Mouse (Mus musculus): ENCODE data around the gene Inha. TPM values are rescaled to one million over a fixed set of nuclear protein-coding genes. Genes with fewer than 3 reads are reported as not detected.
A peak's percentile ranks its signal among the peaks of the same experiment; 100 is the strongest.

Gene Inha
- polyA plus RNA-seq, 1 experiment from 2014 or later, result 0.90 TPM

GRCm38 (mm10) chr1:75501905-75502304 lies 5.0 kb upstream of the Inha start:
- peaks cover 35% of the 10 kb centered on the region for H3K27me3 ChIP-seq (ENCODE audit: control insufficient read depth, insufficient read depth, low read depth, low read length)
- H3K36me3 ChIP-seq (ENCODE audit: control insufficient read depth, insufficient read depth), result no peaks in the 10 kb centered on the region
- no peaks in the 10 kb centered on the region for H3K9me3 ChIP-seq (replicated peaks; ENCODE audit: control insufficient read depth, low read length)
- H3K4me2 ChIP-seq (ENCODE audit: low read depth, low read length), result no peak overlapping the region
- WGBS (ENCODE audit: insufficient replicate concordance), result 70% methylated on average over 9 of the region's 9 CpGs
- H3K27ac ChIP-seq (ENCODE audit: low read length), result no peak overlapping the region
- H3K4me3 ChIP-seq (ENCODE audit: low read depth, low read length), result no peak overlapping the region
- H3K9ac ChIP-seq (ENCODE audit: low read depth, low read length), result no peak overlapping the region
- ATAC-seq (ENCODE audit: low read depth), result no peak
- no peaks in the 10 kb centered on the region for H3K4me1 ChIP-seq (ENCODE audit: control insufficient read depth, low read depth, low read length)

- H3K4me3 ChIP-seq (ENCODE audit: low read depth, low read length), result no peak overlapping the region
- H3K4me2 ChIP-seq (ENCODE audit: low read depth, low read length), result no peak overlapping the region
These were observed 3.8 kb upstream of the Inha start for GRCm38 (mm10) chr1:75502945-75503650.

GRCm38 (mm10) chr1:75503651-75503980 lies 3.3 kb upstream of the Inha start:
- no peak overlapping the region for H3K9ac ChIP-seq (ENCODE audit: low read depth, low read length)
- peaks cover 44% of the 10 kb centered on the region for H3K27me3 ChIP-seq (ENCODE audit: control insufficient read depth, insufficient read depth, low read depth, low read length)
- H3K27ac ChIP-seq (ENCODE audit: low read length), result no peak overlapping the region
- no peaks in the 10 kb centered on the region for H3K9me3 ChIP-seq (replicated peaks; ENCODE audit: control insufficient read depth, low read length)
- H3K36me3 ChIP-seq (ENCODE audit: control insufficient read depth, insufficient read depth), result no peaks in the 10 kb centered on the region
- WGBS (ENCODE audit: insufficient replicate concordance), result 79% methylated on average over 23 of the region's 23 CpGs
- ATAC-seq (ENCODE audit: low read depth), result no peak
- no peaks in the 10 kb centered on the region for H3K4me1 ChIP-seq (ENCODE audit: control insufficient read depth, low read depth, low read length)
- H3K4me2 ChIP-seq (ENCODE audit: low read depth, low read length), result no peak overlapping the region
- no peak overlapping the region for H3K4me3 ChIP-seq (ENCODE audit: low read depth, low read length)

More at GRCm38 (mm10) chr1:75502945-75503650, 3.8 kb upstream of the Inha start:
- Histone ChIP-seq H3K9ac (ENCODE audit: low read depth, low read length) (no peak overlapping the region), H3K9me3 (replicated peaks; ENCODE audit: control insufficient read depth, low read length) (no peaks in the 10 kb centered on the region), H3K36me3 (ENCODE audit: control insufficient read depth, insufficient read depth) (no peaks in the 10 kb centered on the region), H3K27ac (ENCODE audit: low read length) (no peak overlapping the region), H3K4me1 (ENCODE audit: control insufficient read depth, low read depth, low read length) (no peaks in the 10 kb centered on the region), H3K27me3 (ENCODE audit: control insufficient read depth, insufficient read depth, low read depth, low read length) (peaks cover 44% of the 10 kb centered on the region)
- no peak for ATAC-seq (ENCODE audit: low read depth)
- 72% methylated on average over 25 of the region's 25 CpGs for WGBS (ENCODE audit: insufficient replicate concordance)

GRCm38 (mm10) chr1:75504256-75505045 lies 2.4 kb upstream of the Inha start:
- Histone ChIP-seq H3K9me3 (replicated peaks; ENCODE audit: control insufficient read depth, low read length) (no peaks in the 10 kb centered on the region), H3K27ac (ENCODE audit: low read length) (no peak overlapping the region), H3K9ac (ENCODE audit: low read depth, low read length) (no peak overlapping the region), H3K4me3 (ENCODE audit: low read depth, low read length) (no peak overlapping the region; the same call in 1 of the 2 replicates), H3K4me1 (ENCODE audit: control insufficient read depth, low read depth, low read length) (no peaks in the 10 kb centered on the region), H3K36me3 (ENCODE audit: control insufficient read depth, insufficient read depth) (no peaks in the 10 kb centered on the region), H3K27me3 (ENCODE audit: control insufficient read depth, insufficient read depth, low read depth, low read length) (peaks cover 44% of the 10 kb centered on the region), H3K4me2 (ENCODE audit: low read depth, low read length) (peak overlapping the region; percentile 63; the same call in 1 of the 2 replicates)
- ATAC-seq (ENCODE audit: low read depth), result no peak
- 53% methylated on average over 9 of the region's 9 CpGs for WGBS (ENCODE audit: insufficient replicate concordance)

GRCm38 (mm10) chr1:75505159-75505955 lies 1.5 kb upstream of the Inha start:
- WGBS (ENCODE audit: insufficient replicate concordance), result 1% methylated on average over 84 of the region's 84 CpGs
- H3K27ac ChIP-seq (ENCODE audit: low read length), result peak overlapping the region; percentile 43; the same call in 1 of the 2 replicates

GRCm38 (mm10) chr1:75505956-75506831 lies 683 bp upstream of the Inha start, which contains the start of gene Obsl1:
Obsl1 (minus strand) TSS chr1:75506452.
- Histone ChIP-seq H3K36me3 (ENCODE audit: control insufficient read depth, insufficient read depth) (no peaks in the 10 kb centered on the region), H3K27me3 (ENCODE audit: control insufficient read depth, insufficient read depth, low read depth, low read length) (peaks cover 44% of the 10 kb centered on the region), H3K4me1 (ENCODE audit: control insufficient read depth, low read depth, low read length) (no peaks in the 10 kb centered on the region; the same call in 1 of the 2 replicates), H3K27ac (ENCODE audit: low read length) (peak within 1 kb of the TSS; percentile 43), H3K4me2 (ENCODE audit: low read depth, low read length) (peak within 1 kb of the TSS; percentile 63), H3K9me3 (replicated peaks; ENCODE audit: control insufficient read depth, low read length) (no peaks in the 10 kb centered on the region), H3K9ac (ENCODE audit: low read depth, low read length) (peak within 1 kb of the TSS; percentile 56), H3K4me3 (ENCODE audit: low read depth, low read length) (peak within 1 kb of the TSS; percentile 60)
- peak; percentile 79 for ATAC-seq (ENCODE audit: low read depth)
- 1% methylated on average over 64 of the region's 65 CpGs for WGBS (ENCODE audit: insufficient replicate concordance)

More at GRCm38 (mm10) chr1:75505159-75505955, 1.5 kb upstream of the Inha start:
- Histone ChIP-seq H3K4me1 (ENCODE audit: control insufficient read depth, low read depth, low read length) (no peaks in the 10 kb centered on the region), H3K36me3 (ENCODE audit: control insufficient read depth, insufficient read depth) (no peaks in the 10 kb centered on the region), H3K4me3 (ENCODE audit: low read depth, low read length) (peak overlapping the region; percentile 60), H3K9ac (ENCODE audit: low read depth, low read length) (peak overlapping the region; percentile 56), H3K27me3 (ENCODE audit: control insufficient read depth, insufficient read depth, low read depth, low read length) (peaks cover 44% of the 10 kb centered on the region), H3K9me3 (replicated peaks; ENCODE audit: control insufficient read depth, low read length) (no peaks in the 10 kb centered on the region), H3K4me2 (ENCODE audit: low read depth, low read length) (peak overlapping the region; percentile 63)
- no peak for ATAC-seq (ENCODE audit: low read depth)

GRCm38 (mm10) chr1:75509586-75509985 lies 2.7 kb downstream of the Inha start:
- H3K4me1 ChIP-seq (ENCODE audit: control insufficient read depth, low read depth, low read length), result no peaks in the 10 kb centered on the region; the same call in 1 of the 2 replicates
- no peak overlapping the region for H3K27ac ChIP-seq (ENCODE audit: low read length)
- 60% methylated on average over 20 of the region's 20 CpGs for WGBS (ENCODE audit: insufficient replicate concordance)
- no peaks in the 10 kb centered on the region for H3K9me3 ChIP-seq (replicated peaks; ENCODE audit: control insufficient read depth, low read length)
- ATAC-seq (ENCODE audit: low read depth), result no peak
- no peak overlapping the region for H3K9ac ChIP-seq (ENCODE audit: low read depth, low read length)
- no peaks in the 10 kb centered on the region for H3K36me3 ChIP-seq (ENCODE audit: control insufficient read depth, insufficient read depth)
- H3K27me3 ChIP-seq (ENCODE audit: control insufficient read depth, insufficient read depth, low read depth, low read length), result peaks cover 32% of the 10 kb centered on the region
- no peak overlapping the region for H3K4me2 ChIP-seq (ENCODE audit: low read depth, low read length)
- no peak overlapping the region for H3K4me3 ChIP-seq (ENCODE audit: low read depth, low read length)

- 39% methylated on average over 5 of the region's 5 CpGs for WGBS (ENCODE audit: insufficient replicate concordance)
- Histone ChIP-seq H3K9me3 (replicated peaks; ENCODE audit: control insufficient read depth, low read length) (no peaks in the 10 kb centered on the region), H3K4me3 (ENCODE audit: low read depth, low read length) (no peak overlapping the region), H3K4me2 (ENCODE audit: low read depth, low read length) (no peak overlapping the region), H3K27me3 (ENCODE audit: control insufficient read depth, insufficient read depth, low read depth, low read length) (peaks cover 26% of the 10 kb centered on the region), H3K36me3 (ENCODE audit: control insufficient read depth, insufficient read depth) (no peaks in the 10 kb centered on the region), H3K27ac (ENCODE audit: low read length) (no peak overlapping the region), H3K9ac (ENCODE audit: low read depth, low read length) (no peak overlapping the region), H3K4me1 (ENCODE audit: control insufficient read depth, low read depth, low read length) (no peaks in the 10 kb centered on the region; the same call in 1 of the 2 replicates)
- no peak for ATAC-seq (ENCODE audit: low read depth)
These were observed 3.3 kb downstream of the Inha start for GRCm38 (mm10) chr1:75510154-75510553.
